Mouse (Mus musculus): Measurements from ENCODE around the gene Vmn1r193.

DNA sequence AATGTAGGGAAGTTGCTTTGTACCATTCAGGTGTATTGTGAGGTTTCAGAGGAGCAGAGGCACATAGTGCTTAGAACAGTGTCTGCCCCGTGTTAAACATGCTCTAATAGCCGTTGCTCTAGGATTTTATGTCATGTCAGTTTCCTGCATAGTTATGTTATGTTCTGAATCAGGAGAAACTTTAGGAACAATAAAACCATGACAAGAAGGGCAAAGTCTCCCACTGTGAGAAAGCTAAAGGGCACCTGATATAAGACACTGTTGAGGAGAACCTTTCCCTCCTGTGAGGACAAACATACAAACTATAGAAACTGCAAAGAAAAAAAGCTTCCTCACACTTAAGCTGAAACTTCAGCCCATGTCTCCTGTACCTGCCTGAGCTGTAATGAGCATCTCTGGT lies 32.6 kb downstream of the Vmn1r193 start:
- no peak for TF ChIP-seq CTCF (IDR thresholded peaks at IDR 0.05; ENCODE audit: low read depth, low read length)
- no peak for TF ChIP-seq POLR2A (IDR thresholded peaks at IDR 0.05; ENCODE audit: borderline replicate concordance, low read depth, low read length)
